Mouse (Mus musculus) stomach, postnatal 0 days (tissue): ENCODE results near the gene Mmp28.

Experiments
- CTCF ChIP-seq: IDR thresholded peaks from 2 replicates; pipeline ENCODE4 v1.5.1; 2016; ENCODE audit warnings: antibody characterized with exemption, low read depth, mild to moderate bottlenecking, moderate library complexity
- EP300 ChIP-seq: optimal IDR thresholded peaks from 2 replicates; pipeline ENCODE3; 2016; ENCODE audit warnings: antibody characterized with exemption

DNA sequence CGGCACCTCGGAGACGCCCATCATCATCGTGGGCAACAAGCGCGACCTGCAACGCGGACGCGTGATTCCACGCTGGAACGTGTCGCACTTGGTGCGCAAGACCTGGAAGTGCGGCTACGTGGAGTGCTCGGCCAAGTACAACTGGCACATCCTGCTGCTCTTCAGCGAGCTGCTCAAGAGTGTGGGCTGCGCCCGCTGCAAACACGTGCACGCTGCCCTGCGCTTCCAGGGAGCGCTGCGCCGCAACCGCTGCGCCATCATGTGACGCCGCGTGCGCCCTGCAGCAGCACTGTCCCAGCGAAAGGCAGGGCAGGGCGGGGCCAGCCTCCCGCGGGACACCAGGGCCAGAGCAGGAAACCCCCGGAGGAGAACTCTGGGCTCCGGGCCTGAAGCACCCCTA is 44.3 kb downstream of the Mmp28 start:
- TF ChIP-seq CTCF (peak; percentile 33; the same call in 1 of the 2 replicates), EP300 (no peak)
